Mouse (Mus musculus) liver, adult 2 months (tissue): ENCODE data around the gene Zfp760. TPM values are rescaled to one million over a fixed set of nuclear protein-coding genes. Genes with fewer than 3 reads are reported as not detected.
"Not testable (repeated sequence)": the region's sequence is repeated elsewhere in the genome, so short reads cannot be mapped to it uniquely, and the experiment has no call there.

Experiments used
- DNase-seq: peaks from one replicate; pipeline ENCODE4 v3.0.0-alpha.2; 2011; ENCODE audit warnings: low read depth, low spot score; ENCODE audit errors: extremely low read depth
- H3K27ac ChIP-seq: fragments of 200-500 bp; replicated peaks from 2 replicates; pipeline ENCODE4 v1.5.1; 2012; ENCODE audit warnings: low read depth, mild to moderate bottlenecking, control low read depth, inconsistent platforms, low read length; ENCODE audit not compliant: insufficient read depth
- H3K27me3 ChIP-seq: fragments of 200-500 bp; 2 replicates; pipeline ENCODE4 v1.6.1; 2012; ENCODE audit warnings: mild to moderate bottlenecking, moderate library complexity, low read length, inconsistent platforms; ENCODE audit not compliant: control insufficient read depth, insufficient read depth
- H3K36me3 ChIP-seq: fragments of 200-500 bp; 2 replicates; pipeline ENCODE4 v1.6.1; 2012; ENCODE audit warnings: low read length, inconsistent platforms; ENCODE audit not compliant: control insufficient read depth, insufficient read depth
- H3K4me1 ChIP-seq: fragments of 200-500 bp; 2 replicates; pipeline ENCODE4 v1.6.1; 2011; ENCODE audit warnings: low read length; ENCODE audit not compliant: control insufficient read depth, insufficient read depth
- H3K4me3 ChIP-seq: fragments of 200-500 bp; 2 replicates; pipeline ENCODE4 v1.5.1; 2011; ENCODE audit warnings: low read depth, mild to moderate bottlenecking, control low read depth, low read length, moderate library complexity; ENCODE audit not compliant: insufficient read depth
- H3K79me2 ChIP-seq: fragments of 200-500 bp; 2 replicates; pipeline ENCODE4 v1.6.1; 2012; ENCODE audit warnings: inconsistent platforms, mild to moderate bottlenecking, low read length, moderate library complexity; ENCODE audit not compliant: control insufficient read depth, insufficient read depth
- H3K9ac ChIP-seq: fragments of 200-500 bp; 2 replicates; pipeline ENCODE4 v1.6.1; 2012; ENCODE audit warnings: low read depth, mild to moderate bottlenecking, control low read depth, inconsistent platforms, low read length
- CTCF ChIP-seq: fragments of 200-500 bp; IDR thresholded peaks from 2 replicates; pipeline ENCODE4 v1.5.1; 2011; ENCODE audit warnings: low read depth, low read length, control low read depth
- POLR2A ChIP-seq: fragments of 200-500 bp; IDR thresholded peaks from 2 replicates; pipeline ENCODE4 v1.6.1; 2011; ENCODE audit warnings: low read length, control low read depth; ENCODE audit not compliant: insufficient read depth; ENCODE audit errors: extremely low read depth
- WGBS: fragments of 180-500 bp; shearing (Covaris S2); methylation state at CpG from one replicate; pipeline ENCODE4 v1.1.7; 2018; 5-methylcytosine and 5-hydroxymethylcytosine counted together
- polyA plus RNA-seq: library from polyadenylated mRNA; depleted of rRNA; stranded (reverse); fragments of >200 nt; gene quantifications from 2 replicates; pipeline ENCODE4 v1.2.3, GENCODE M21; 2012
- total RNA-seq: library from RNA; depleted of rRNA; stranded (reverse); fragments of >200 nt; gene quantifications from 2 replicates; pipeline ENCODE4 v1.2.3, GENCODE M21; 2014

Gene Zfp760
- total and polyA plus RNA-seq, 2 experiments: 0.31 to 4.8 TPM

- H3K27ac ChIP-seq: no peak overlapping the region
- peaks cover 8% of the 10 kb centered on the region for H3K36me3 ChIP-seq
- H3K4me1 ChIP-seq: no peaks in the 10 kb centered on the region
- DNase-seq: no peak
- no peaks in the 10 kb centered on the region for H3K79me2 ChIP-seq
- H3K9ac ChIP-seq: no peak overlapping the region
- TF ChIP-seq CTCF: no peak
- no peak for TF ChIP-seq POLR2A
- no peak overlapping the region for H3K4me3 ChIP-seq
- no peaks in the 10 kb centered on the region for H3K27me3 ChIP-seq
Observed at GRCm38 (mm10) chr17:21696073-21696472, 11.5 kb upstream of the Zfp760 start.

- H3K27ac ChIP-seq: no peak overlapping the region
Observed at GRCm38 (mm10) chr17:21702281-21703240, 5.0 kb upstream of the Zfp760 start.

DNA sequence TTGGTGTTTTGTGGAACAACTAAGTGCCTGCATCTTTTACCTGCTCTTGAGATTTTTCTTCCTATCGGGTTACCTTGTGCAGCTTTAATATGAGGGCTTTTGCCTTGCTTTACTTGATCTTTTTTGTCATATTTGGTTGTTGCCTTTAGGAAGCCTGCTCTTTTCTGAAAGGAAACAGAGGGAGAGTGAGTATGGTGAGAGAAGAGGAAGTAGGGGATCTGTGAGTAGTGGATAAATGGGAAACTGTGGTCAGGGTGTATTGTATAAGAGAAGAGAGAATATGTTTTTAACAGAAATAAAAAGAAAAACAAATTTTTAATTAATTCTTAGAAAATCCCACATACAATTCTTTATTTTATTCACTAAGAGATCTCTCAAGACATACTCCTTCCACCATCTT is 4.1 kb upstream of the Zfp760 start:
- 65% methylated on average over 1 of the region's 1 CpGs for WGBS
- Histone ChIP-seq H3K79me2 (no peaks in the 10 kb centered on the region), H3K4me1 (peaks cover 3% of the 10 kb centered on the region; the same call in 1 of the 2 replicates), H3K27me3 (no peaks in the 10 kb centered on the region), H3K9ac (no peak overlapping the region), H3K27ac (no peak overlapping the region), H3K36me3 (no peaks in the 10 kb centered on the region), H3K4me3 (no peak overlapping the region)
- TF ChIP-seq CTCF: no peak
- TF ChIP-seq POLR2A: no peak
- DNase-seq: no peak

More at GRCm38 (mm10) chr17:21702281-21703240, 5.0 kb upstream of the Zfp760 start:
- TF ChIP-seq CTCF (no peak), POLR2A (no peak)
- 42% methylated on average over 5 of the region's 5 CpGs for WGBS
- Histone ChIP-seq H3K4me1 (no peaks in the 10 kb centered on the region; the same call in 1 of the 2 replicates), H3K4me3 (no peak overlapping the region), H3K27me3 (no peaks in the 10 kb centered on the region), H3K36me3 (no peaks in the 10 kb centered on the region), H3K79me2 (no peaks in the 10 kb centered on the region), H3K9ac (no peak overlapping the region)
- no peak for DNase-seq

GRCm38 (mm10) chr17:21708401-21708800 is 860 bp downstream of the Zfp760 start:
- H3K4me1 ChIP-seq: peaks cover 4% of the 10 kb centered on the region; the same call in 1 of the 2 replicates
- H3K4me3 ChIP-seq: peak overlapping the region; percentile 22; the same call in 1 of the 2 replicates
- H3K36me3 ChIP-seq: peaks cover 9% of the 10 kb centered on the region
- DNase-seq: peak; percentile 51
- no peak overlapping the region for H3K9ac ChIP-seq
- H3K79me2 ChIP-seq: no peaks in the 10 kb centered on the region; the same call in 1 of the 2 replicates
- H3K27ac ChIP-seq: no peak overlapping the region; the same call in 1 of the 2 replicates
- 33% methylated on average over 2 of the region's 2 CpGs for WGBS
- no peaks in the 10 kb centered on the region for H3K27me3 ChIP-seq
- no peak for TF ChIP-seq CTCF

GRCm38 (mm10) chr17:21730495-21730894 is 23.0 kb downstream of the Zfp760 start, which contains the start of gene Zfp229:
Gene Zfp229 (plus strand): TSS chr17:21730795.
- not testable (repeated sequence) for H3K4me3 ChIP-seq, H3K9ac ChIP-seq, DNase-seq, H3K36me3 ChIP-seq, H3K27ac ChIP-seq, H3K79me2 ChIP-seq, H3K4me1 ChIP-seq, H3K27me3 ChIP-seq
- WGBS: 96% methylated on average over 12 of the region's 22 CpGs

GRCm38 (mm10) chr17:21733049-21733448 is 25.5 kb downstream of the Zfp760 start:
- no peak overlapping the region for H3K27ac ChIP-seq
- H3K4me1 ChIP-seq: peaks cover 6% of the 10 kb centered on the region
- no peak for TF ChIP-seq POLR2A
- TF ChIP-seq CTCF: no peak
- H3K27me3 ChIP-seq: no peaks in the 10 kb centered on the region
- peak overlapping the region; percentile 94 for H3K4me3 ChIP-seq
- H3K79me2 ChIP-seq: no peaks in the 10 kb centered on the region; the same call in 1 of the 2 replicates
- 80% methylated on average over 4 of the region's 4 CpGs for WGBS
- no peak overlapping the region for H3K9ac ChIP-seq
- DNase-seq: no peak
- H3K36me3 ChIP-seq: peaks cover 5% of the 10 kb centered on the region; the same call in 1 of the 2 replicates
